Mouse (Mus musculus): ENCODE measurements at regions not wholly inside any gene's neighbourhood (a gene's known extent, or its start where the extent isn't known, plus 50 kb on each side); places are given as distances from the start of the nearest gene placed in this dataset.

DNA sequence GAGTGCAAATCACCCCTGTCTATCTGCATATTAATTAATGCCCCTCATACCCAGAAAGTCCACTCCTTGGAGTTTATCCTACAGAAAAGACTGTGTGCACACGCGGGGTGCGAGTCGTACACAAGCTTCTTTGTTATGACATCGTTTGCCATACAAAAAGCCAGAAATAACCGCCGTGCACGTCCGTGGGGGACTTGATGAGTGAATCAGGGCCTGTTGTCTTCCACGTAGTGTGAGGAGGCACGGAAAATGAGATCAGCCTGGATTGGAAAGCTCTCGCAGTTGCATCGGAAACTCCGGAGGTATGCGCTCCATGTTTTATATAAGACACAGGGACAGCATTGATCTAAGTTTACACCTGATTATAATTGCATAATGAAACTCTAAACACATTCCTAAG, 120.3 kb downstream of the Etnk1 start:
- DNase-seq (ENCODE audit: low spot score): no peak

DNA sequence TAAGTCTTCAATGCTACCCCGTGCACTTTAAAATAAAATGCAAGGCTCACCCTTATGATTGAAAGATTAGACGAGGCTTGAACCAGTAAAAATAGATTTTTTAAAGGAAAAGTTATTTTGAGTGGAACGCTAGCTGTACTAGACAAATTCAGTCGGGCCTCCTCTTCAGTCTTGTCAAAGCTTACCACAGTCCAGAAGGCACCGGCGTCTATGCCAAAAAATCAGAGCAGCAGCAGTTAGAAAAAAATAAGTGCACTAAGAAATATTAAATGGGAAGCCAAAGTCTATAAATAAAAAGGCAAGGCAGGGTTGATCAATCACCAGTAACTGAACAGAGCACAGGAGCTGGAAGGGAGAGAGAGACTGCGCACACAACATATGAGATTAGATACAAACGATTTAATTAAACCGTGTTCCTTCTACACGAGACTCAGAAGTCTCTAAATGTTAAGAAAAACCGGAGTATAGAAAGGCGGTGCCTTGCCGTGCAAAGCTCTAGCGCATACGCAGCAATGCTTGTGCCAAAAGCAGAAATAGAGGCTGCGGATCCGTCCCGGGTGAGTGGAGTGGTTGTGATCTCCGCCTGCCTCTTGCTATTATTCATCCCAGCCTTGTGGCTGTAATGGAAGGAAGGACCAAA, 121.6 kb downstream of the Etnk1 start:
- no peak for DNase-seq (ENCODE audit: low spot score)

DNA sequence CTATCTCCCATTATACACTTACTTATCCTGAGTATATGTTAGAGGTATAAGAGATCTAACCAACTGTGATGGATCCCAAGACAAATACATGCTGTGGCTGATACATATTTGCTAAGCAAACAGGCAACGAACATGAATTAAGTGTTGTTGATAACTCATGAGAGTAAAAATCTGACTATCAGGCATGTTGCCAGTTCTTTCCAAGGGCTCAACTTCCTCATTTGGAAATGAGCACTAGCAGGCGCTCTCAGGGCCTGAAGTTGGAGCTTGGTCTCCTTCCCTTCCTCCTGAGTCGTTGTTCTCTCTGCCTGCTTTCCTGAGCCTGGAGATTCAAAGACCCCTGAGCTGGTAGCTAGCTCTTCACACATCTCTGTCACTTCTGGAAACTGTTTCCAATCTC, 126.6 kb downstream of the Etnk1 start:
- no peak for DNase-seq (ENCODE audit: low spot score)

DNA sequence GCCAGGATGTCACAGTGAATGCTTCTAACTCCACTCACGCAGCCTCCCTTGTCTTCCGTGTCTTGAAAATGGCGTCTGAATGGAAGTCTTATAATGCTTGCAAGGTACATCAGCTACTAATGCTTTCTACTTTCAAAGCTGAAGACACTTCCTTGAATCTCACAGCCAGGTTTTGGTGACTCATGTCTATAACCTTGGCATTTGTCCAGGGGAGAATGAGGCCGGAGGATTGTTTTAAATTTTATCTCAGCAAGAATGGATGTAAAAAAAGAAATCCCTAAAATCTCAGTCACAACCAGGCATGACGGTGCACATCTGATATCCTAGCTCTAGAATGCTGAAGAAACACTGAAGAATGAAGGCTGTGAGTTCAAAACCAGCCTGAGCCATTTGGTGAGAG, 131.4 kb downstream of the Etnk1 start:
- no peak for DNase-seq (ENCODE audit: low spot score)

DNA sequence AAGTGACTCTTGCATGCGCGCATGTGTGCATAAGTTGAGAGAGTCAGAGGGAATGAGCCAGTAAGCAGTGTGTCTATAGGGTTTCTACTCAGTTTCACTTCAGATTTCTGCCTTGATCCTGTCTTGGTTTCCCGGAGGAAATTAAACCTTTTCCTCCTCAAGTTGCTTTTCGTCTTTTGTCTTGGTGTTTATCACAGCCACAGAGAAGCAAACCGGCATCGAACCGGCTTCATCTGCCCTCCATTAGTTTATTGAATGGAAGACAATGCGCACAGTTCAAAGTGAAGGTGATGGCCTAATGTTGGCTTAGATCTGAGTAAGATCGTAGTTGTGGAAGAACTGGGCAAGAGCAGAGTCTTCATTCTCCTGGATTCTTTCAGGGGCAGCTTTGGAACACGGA, 134.4 kb downstream of the Etnk1 start:
- no peak for DNase-seq (ENCODE audit: low spot score)

DNA sequence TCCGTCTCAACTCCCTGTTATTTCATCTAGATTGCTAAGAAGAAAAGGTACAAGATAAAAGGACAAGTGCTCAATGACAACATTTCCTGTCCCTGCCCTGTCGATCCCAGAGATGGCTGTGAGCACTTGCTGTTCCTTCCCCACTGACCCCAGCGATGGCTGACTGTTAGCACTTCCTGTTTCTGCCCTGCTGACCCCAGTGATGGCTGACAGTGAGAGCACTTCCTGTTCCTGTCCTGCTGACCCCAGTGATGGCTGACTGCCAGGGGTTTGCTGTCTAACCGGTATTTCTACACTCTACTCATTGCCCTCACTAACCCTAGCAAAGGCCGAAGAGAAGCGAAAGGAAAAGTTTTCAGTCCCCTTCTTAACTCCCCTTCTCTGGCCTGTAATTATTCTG, 140.3 kb downstream of the Etnk1 start:
- DNase-seq (ENCODE audit: low spot score): no peak

DNA sequence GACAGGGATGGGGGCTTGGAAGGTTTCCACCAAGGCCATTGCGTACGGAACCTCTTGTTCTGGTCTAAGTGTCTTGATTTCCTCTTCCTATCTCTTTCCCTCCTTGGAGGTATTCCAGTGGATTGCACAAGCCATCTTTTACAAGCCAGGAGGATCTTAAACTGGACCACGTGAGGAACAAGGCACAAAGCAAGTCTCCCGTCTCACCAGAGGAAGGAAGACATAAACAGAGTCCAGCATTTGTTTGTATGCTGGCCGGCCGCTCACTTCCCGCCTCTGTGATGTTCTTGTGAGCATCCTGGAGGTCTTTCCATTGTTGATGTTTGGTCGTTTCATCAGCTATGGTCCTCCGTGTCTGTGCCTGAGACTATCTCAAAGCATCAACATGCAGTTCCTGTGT, 148.8 kb downstream of the Etnk1 start:
- DNase-seq (ENCODE audit: low spot score): no peak

DNA sequence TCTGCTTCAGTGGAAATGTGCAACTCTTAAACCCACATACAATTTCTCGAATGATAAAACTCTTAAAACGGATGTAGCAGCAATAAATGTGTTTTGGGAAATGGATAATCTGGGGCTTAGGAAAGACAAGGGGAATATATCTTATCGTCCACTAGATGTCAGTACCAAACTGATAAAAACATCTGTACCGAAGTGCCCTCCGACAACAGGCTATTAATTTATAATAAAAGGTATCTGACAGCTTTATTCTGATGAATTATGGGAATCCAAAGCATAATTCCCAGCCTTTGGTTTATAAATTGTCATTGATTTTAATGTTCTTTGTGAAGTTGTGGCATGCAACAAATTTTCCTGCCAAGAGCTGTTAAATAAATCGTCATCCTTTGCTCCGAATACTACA, 153.4 kb downstream of the Etnk1 start:
- no peak for DNase-seq (ENCODE audit: low spot score)

DNA sequence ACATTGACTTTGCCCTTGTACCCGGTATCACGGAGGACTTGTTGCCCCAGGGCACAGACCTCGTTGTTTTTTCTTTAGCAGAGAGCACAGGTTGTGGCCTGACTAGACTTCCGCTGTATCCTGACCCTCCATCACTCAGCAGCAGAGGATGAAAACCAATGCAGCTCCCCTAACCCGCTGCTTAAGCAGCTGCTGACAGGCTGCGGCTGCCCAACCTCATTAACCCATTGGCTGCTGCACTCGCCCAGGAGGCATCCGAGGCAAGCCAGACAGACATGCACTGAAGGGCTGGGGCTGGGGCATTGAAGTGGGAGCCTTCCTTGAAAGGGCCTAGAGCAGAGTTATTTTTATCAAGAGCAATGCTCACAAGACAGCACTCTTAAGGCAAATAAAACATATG, 157.6 kb downstream of the Etnk1 start:
- DNase-seq (ENCODE audit: low spot score): no peak

DNA sequence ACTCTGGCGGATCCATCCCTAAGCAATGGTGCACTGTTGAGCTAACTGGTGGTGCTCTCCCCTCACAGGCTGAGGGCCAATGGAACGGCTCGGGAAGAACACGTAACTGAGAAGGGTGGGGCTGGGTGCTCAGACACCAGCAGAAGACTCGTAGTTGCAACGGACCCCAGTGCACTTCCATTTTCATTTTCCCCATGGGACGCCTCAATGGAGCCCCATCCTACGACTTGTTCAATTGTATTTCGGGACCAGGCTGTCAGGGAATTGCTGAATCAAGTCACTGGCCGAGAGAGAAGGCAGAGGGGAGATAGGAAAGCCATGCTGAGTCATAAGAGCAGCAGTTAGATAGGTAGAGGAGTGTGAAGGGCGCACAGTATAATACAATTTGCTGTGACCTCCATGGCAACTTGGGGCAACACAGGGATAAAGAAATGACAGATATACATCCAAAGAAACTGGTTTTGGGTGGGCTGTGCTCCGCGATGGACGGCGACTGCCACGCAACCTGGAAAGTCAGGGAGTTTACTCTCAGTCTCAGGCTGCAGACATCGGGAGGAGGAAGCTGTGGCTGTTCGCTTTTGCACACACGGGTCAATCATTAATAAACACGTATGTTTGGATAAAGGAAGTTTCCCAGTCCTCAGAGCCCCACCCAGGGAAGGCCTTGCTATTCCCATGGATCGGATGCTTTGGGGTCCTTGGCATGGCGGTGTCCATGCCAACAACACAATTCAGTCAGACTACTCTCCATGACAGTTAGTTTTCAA, 160.1 kb downstream of the Etnk1 start:
- DNase-seq (ENCODE audit: low spot score): peak; percentile 51

DNA sequence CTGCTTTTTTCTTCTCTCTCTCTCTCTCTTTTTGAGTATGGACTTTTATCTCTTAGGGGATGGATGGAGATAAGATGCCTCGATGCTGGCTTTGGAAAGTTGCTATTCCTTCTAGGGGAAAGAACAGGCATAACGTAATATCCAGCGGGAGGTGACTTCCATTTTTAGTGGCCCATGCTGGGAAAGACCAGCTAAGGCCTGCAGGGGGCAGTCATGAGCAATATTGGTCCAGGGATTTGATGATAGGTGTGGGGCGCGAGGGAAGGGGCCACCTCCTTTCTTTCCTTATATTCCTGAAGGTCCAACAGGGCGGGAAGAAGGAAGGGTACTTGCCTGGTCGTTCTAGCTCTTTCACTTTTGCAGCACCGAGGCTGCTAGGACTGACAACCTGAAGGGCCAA, 160.8 kb downstream of the Etnk1 start:
- DNase-seq (ENCODE audit: low spot score): no peak

DNA sequence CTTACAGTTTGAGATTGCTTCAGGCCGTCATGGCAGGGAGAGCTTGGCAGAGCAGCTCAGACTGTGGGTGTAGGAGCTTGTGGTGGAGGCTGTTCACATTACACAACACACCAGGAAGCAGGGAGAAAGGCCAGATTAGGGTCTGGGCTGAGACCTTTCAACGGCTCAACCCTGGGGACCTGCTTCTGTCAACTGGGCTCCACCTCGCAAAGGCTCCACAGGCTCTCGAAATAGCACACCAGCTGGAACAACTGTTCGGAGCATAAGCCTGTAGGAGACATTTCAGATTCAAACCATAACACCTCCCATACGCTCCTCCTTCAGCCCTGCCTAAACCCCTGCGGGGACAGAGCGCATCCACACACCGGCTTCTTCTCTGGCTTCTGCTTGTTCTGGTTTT, 161.2 kb downstream of the Etnk1 start:
- no peak for DNase-seq (ENCODE audit: low spot score)

DNA sequence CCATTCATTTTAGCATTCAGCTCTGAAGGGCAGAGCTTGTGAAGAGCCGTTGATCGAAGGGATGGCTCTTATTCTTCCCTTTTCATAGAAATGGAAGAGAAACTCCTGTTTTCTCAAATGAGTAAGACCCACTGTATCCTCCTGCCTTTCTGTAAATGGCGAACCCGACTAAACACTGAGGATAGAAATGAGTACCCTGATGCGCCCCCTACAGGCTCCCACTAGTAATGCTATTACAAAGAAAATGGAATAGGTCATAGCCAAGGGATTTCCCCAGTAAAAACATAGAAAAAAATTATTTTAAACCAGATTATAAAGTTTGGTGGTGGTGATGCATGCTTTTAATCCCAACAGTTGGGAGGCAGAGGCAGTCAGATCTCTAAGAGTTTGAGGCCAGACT, 162.1 kb downstream of the Etnk1 start:
- DNase-seq (ENCODE audit: low spot score): no peak

DNA sequence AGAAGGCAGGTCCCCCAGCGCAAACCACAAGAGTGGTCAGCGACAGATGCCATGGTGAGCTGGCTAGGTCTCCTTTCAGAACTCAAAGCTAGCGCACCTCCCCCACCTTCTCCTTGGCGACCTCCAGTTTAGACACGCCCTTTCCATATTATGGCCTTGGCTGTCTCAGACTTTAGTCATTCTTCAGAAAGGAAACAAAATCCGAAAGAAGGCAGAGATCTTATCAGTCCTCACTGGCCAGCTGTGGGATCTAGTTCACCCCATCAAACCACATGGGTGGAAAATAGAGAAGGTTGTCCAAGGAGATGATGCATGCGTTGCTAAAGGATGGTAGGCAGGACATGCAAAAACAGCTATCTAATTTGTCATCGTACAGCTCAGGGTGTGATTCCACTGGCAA, 166.5 kb downstream of the Etnk1 start:
- no peak for DNase-seq (ENCODE audit: low spot score)

DNA sequence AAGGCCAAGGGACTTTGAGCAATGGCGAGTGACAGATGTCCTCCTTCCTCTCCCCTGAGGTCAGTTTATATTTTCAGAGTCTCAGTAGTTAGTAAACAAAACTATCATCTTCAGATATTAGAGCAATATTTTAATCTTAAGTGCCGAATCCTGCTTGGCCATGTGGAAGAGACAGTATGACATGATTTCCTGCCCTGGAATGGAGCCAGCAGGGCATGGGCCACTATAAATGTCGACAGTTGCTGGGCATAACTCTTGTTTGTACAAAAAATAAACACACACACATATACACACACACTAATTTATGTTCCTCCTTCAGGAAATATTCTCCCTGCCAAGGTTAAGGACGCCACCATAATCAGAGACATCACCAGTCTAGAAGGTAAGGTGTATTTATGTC, 169.6 kb downstream of the Etnk1 start:
- no peak for DNase-seq (ENCODE audit: low spot score)

DNA sequence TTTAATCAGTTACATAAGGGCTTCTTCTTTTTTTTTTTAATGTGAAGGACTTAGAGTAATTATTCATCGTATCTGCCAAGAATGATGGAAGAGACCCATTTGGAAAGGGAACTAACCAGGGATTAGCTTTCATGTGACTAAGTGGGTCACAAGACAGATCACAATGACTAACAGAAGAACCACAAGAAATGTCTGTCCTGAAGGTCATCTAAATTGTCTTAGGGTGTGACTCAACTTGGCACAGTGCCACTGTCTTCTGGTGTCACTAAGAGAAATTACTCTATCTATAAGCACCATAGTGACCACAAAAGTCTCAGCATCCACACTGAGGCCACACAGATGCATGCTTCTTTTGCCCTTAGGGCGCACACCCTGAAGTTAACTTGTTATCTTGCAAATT, 182.0 kb downstream of the Etnk1 start:
- DNase-seq (ENCODE audit: low spot score): no peak

DNA sequence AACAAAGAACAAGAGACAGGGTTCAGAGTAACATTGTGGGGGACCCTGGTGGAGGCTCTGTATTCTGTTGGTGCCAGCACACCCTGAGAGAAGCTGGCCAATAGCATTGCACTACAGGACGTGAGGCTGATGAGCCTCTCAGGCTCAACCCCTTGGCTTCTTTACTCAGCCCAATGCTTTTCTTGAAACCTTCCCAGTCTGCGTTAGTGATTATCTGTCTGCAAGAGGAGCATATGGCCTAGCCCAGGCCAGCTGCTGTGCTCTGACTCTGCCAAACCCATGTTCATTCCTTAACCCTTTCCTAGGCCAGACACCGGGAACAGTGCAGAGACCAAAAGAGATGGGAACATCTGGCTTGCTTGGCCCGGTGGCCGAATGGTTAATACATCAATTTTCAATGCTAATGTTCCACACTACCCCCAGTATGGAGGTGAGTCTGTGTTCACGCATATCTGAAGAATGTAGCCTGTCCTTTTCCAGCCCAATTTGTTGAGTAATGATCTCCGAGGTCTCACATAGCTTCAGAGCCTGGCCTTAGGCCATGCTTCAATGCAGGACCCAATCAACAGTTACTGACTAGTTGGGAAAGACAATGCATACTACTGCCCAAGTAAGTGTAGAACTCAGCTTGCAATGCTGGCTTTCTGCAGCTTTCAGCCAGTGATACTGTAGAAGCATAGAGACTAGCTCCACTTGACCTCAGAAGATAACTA, 192.5 kb downstream of the Etnk1 start:
- DNase-seq (ENCODE audit: low spot score): no peak

DNA sequence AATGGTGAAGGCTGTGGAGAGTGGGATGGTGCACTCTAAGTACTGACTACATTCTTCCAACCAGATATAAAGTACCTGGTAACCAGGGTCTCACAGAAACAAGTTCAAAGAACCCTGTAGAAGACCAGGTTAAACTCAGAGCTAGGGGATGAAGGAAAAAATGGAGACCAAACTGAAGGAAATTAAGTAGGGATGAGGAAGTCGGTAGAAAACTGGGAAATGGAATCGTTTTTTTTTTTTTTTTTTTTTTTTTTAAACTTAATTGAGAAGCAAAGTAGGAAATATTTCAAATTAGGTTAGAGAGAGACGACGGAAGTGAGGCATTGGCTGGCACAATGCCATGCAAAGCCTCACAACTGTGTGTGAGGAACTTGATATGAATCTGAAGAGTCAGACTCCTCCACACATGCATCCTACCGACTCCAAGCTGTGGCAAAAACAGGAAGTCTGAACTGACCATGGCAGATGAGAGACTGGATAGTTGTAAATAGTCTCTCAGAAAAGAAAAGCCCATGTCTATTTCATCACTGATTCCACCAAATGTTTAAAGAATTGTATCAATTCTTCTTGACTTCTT, 194.2 kb downstream of the Etnk1 start:
- DNase-seq (ENCODE audit: low spot score): peak; percentile 18

DNA sequence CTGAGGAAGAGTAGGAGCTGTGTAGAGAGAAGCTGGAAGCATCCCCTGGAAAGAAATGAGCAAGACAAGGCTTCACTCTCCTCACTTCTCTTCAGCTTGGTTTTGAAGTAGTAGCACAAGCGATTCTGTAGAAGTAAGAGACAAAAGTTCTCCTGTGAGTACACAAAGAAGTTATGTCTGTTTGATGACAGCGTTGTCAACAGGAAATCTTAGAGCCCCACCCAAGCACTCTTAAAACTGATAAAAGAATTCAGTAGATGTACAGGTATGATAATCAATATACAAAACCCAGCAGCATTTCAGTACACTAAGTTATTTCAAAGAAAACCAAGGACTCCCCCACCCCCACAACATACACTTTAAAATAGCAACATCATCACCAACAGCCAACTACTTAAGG, 194.9 kb downstream of the Etnk1 start:
- DNase-seq (ENCODE audit: low spot score): no peak

DNA sequence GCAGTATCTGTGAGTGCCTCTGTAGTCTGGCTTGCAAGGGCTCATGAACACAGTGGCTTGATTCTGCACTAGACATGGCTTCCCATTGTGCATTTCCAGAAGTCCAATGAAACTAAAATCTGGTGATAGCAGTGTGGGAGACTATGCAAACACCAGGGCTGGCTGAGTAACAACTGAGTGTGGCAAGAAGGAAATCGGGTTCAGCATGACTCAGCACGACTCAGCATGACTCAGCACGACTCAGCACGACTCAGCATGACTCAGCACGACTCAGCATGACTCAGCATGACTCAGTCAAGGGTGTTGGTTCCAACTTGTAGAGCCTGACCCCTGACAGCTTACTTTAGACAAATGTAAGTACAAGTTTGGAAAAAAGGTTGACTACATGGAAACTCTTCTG, 198.8 kb downstream of the Etnk1 start:
- DNase-seq (ENCODE audit: low spot score): no peak

DNA sequence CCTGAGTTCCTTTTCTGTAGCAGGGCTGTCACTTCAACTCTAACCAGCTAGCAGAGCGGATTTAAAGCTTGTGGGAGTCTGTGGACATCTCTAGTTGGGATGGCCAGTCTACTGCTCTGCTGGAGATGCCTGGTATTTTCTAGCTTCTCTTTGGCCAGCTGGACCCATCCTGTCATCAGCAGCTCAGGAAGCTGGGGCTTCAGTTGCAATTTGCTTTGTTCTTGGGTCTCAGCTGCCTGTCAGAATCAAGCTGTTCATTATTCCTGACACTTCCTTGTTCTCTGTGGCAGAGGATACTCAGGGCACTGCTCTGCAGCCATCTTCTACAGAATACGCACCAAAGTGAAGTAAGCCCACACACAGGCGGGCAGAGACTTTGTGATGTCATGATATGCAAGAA, 200.8 kb downstream of the Etnk1 start:
- DNase-seq (ENCODE audit: low spot score): no peak

DNA sequence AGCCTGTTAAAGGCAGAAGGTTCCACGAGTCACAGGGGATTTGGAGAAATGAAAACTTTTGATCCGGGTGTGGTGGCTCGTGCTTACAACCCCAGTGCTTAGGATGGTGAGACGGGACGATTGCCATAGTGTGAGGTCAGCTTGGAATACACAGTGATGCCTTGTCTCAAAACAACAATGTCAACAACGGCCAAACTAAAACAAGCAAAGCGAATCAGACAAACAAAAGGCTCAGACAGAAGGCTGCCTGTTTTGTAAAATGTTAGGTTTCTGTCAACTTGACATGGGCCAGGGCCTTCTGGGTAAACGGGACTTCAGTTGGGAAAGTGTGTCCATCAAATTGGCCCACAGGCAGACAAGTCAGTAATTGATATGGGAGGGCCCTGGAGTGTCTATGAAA, 201.6 kb downstream of the Etnk1 start:
- no peak for DNase-seq (ENCODE audit: low spot score)

DNA sequence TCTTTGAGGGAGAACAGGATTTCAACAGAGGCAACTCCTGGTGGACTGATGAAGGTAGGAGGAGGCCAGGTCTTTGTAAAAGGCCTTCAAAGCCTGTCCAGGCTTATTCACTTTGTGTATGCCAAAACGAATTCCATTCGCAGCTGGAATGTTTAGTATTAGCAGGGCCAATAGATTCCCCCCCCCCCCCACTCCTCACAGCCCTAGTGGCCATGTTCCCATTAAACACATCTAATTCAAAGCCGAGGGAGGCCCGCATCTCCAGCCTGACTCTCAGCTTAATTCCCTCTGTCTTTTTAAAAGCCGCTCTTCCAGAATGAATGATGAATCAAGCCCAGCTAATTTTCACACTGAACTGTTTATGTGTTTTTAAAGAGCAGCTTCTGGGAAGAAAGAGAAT, 205.5 kb downstream of the Etnk1 start:
- no peak for DNase-seq (ENCODE audit: low spot score)

All from T-cell, adult 2 months (primary cell).